Mouse (Mus musculus) fibroblast of lung, adult 2 months (primary cell): Measurements from ENCODE around the gene Uimc1.
A peak's percentile ranks its signal among the peaks of the same experiment; 100 is the strongest.

Experiments
- DNase-seq: peaks from one replicate; pipeline ENCODE4 v3.0.0-alpha.2; 2011; ENCODE audit warnings: low read depth

The Uimc1 gene

GRCm38 (mm10) chr13:55040016-55040415 is 60.1 kb downstream of the Uimc1 start:
- DNase-seq = no peak

- no peak for DNase-seq
Observed at GRCm38 (mm10) chr13:55024215-55024614, 75.9 kb downstream of the Uimc1 start.

GRCm38 (mm10) chr13:55022715-55023114 is 77.4 kb downstream of the Uimc1 start:
- no peak for DNase-seq

- no peak for DNase-seq
Observed at GRCm38 (mm10) chr13:55022256-55022655, 77.8 kb downstream of the Uimc1 start.

- peak; percentile 23 for DNase-seq
Observed at GRCm38 (mm10) chr13:55021194-55021779, 78.8 kb downstream of the Uimc1 start, which contains the start of gene Hk3. Gene Hk3, minus strand, starts transcription at chr13:55021385.

DNA sequence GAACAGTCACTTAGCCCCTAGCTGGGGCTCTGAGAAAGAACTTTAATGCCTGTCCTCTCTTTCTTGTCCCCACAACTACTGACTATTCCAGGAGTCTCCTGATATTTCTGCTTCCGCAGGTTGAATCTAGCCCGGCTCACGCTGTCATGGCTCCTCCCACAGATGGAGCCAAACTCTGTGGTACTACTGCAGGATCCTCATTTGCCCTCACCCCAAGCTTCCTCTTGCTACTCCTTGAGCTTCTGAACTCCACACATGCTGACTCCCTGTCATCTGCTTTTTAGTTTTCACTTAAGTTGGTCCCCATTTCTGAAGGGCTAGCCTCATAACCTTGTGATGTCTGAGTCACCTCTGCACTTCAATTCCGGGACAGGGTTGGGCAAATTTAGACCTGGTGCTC is 80.0 kb downstream of the Uimc1 start:
- no peak for DNase-seq

DNA sequence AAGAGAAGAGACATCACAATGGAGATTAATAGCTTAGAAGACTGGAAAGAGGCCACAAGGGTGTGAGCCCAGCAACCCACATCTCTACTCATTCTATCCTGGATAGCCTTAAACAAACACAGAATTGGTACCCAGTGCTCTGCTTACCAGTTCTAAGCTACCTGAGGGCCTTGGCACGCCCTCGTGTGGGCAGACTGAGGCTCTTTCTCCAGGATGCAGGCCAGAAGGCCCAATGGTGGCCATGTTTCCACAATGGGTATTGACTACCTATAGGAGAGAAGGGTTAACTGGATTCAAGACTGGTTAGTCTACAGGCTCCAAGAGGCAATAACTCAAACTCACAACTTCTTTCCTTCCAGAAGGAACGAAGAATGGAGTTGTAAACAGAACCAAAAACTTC is 80.9 kb downstream of the Uimc1 start:
- DNase-seq = no peak

DNA sequence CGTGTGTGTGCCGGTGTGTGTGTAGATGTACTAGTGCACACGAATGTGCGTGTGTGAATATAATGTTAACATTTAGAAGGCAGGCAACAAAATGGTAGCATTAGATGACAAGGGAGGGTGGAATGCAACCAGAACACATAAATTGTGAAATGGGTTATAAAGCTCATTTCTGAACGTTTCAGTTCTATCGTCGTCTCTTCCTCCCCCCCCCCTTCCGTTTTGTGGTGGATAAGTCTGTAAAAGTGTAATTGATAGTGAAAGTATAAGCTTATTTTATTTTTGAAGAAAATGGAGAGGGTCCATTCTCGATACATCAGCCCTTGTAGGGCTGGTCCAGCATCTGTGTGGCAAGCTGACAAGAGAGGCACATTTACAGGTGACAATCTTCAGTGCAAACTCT is 81.4 kb downstream of the Uimc1 start:
- DNase-seq = no peak

- no peak for DNase-seq
Observed at GRCm38 (mm10) chr13:55017898-55018599, 82.1 kb downstream of the Uimc1 start.

GRCm38 (mm10) chr13:55017154-55017897 is 82.8 kb downstream of the Uimc1 start:
- DNase-seq = no peak

GRCm38 (mm10) chr13:55014451-55014850 is 85.6 kb downstream of the Uimc1 start:
- no peak for DNase-seq

DNA sequence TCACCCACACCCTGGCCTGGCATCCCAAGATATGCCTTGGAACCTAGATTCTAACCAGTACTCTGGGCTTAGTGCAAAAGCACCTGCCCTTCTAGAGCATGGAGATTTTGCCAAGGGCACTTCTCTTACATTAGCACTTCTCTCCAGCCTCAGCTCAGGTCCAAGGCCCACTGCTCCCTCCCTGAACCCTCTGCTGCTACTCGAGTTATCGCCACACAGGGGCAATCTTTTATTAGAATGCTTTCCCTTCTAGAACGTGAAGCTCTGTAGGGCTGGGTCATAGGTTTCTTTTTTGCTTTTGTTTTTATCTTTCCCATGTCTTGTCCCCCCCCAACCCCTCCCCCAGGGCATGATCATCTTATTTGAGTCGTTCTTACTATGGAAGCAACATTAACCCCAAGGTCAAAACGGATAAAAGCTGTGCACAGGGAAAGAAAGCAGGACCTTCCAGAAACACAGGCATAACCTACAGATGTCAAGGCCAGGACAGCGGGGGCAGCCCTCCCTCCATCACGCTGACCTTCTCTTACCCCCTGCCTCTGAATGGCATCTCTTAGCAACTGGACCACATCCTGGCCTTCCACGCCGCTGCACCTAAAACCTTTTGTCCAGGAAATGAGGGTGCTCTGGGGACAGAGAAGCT is 86.3 kb downstream of the Uimc1 start:
- DNase-seq = no peak

- DNase-seq = no peak
Observed at GRCm38 (mm10) chr13:55011981-55012478, 88.1 kb downstream of the Uimc1 start.

- no peak for DNase-seq
Observed at GRCm38 (mm10) chr13:55011103-55011502, 89.0 kb downstream of the Uimc1 start.

GRCm38 (mm10) chr13:55008589-55008988 is 91.5 kb downstream of the Uimc1 start:
- no peak for DNase-seq

DNA sequence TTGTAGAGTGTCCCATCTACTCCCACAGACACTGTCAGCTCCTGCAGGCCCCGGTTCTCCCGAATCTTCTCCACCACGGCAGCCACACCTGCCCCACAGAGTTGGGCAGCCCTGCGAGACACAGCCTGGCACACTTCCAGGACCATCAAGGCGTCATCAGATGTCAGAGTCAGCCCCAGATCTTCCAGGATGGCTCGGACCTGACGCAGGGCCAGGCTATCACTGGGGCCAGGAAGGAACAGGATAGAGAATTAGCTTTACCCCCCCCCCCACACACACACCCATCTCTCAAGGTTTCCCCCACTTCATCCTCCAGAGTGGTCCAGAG is 93.7 kb downstream of the Uimc1 start:
- DNase-seq = no peak

DNA sequence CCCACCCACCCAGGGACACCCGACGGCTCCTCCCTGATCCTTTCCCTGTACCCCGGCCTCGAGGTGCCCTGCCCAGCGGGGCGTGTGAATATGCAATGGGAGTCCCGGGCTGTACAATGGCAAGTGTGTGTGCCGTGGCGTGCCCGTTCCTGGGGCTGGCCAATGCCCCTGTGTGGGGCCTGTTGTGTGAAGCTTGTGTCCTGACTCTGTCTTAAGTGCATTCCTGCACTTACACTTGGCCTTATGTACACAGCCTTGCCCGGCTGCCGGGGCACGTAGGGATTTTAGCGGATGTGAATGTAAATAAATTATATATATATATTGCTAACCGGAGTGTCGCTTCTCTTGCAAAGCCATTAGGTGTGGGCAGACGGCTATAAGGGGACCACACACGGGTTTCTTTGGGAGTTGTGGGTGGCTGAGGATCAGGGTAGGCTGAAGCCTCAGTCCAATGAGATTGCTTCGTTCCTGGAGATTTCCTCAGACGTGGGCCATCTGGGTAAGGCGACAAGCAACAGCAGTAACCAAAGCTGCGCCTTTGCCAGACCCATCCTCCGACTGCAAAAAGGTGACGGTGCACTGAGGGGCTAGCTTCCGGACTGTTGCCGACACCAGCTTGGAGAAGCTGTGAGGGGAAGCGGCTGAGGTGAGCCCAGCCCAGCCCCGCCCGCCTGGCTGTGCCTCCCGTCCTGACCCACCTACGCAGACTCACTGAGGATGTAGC is 94.2 kb downstream of the Uimc1 start:
- no peak for DNase-seq

DNA sequence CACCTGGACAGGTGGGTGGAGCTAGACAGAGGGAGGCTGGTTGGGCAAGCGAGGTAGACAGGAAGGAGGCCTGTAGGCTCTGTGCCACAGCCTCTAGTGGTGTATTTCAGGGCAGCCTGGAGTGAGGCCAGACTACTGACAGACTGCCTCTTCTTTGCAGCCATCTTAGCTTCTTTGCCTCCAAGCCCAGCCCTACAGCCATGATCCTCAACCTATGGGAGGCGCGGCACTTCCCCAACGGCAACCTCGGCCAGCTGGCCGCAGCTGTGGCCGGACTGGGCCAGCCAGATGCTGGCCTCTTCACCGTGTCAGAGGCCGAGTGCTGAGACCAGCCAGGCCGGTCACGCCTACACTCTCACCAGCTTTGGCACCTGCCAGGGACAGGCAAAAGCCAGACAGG is 95.5 kb downstream of the Uimc1 start:
- no peak for DNase-seq

- DNase-seq = no peak
Observed at GRCm38 (mm10) chr13:55002090-55002489, 98.0 kb downstream of the Uimc1 start.

- DNase-seq = no peak
Observed at GRCm38 (mm10) chr13:55000433-55000832, 99.7 kb downstream of the Uimc1 start.

- DNase-seq = no peak
Observed at GRCm38 (mm10) chr13:54997568-54997967, 102.5 kb downstream of the Uimc1 start.

GRCm38 (mm10) chr13:54995161-54995560 is 104.9 kb downstream of the Uimc1 start:
- no peak for DNase-seq
